Mouse (Mus musculus) G1E (cell line): ENCODE results near the gene BC029722.

ENCODE experiments used
- CTCF ChIP-seq: IDR thresholded peaks from 2 replicates; pipeline ENCODE4 v1.5.1; 2012; ENCODE audit warnings: low read depth, low read length, inconsistent platforms, mixed read lengths
- GATA2 ChIP-seq: IDR thresholded peaks from 2 replicates; pipeline ENCODE4 v1.6.1; 2012; ENCODE audit warnings: low read depth, low read length, inconsistent platforms, borderline replicate concordance
- POLR2AphosphoS5 ChIP-seq: IDR thresholded peaks from 2 replicates; pipeline ENCODE4 v1.6.1; 2012; ENCODE audit warnings: low read depth, low read length, inconsistent platforms; ENCODE audit not compliant: insufficient replicate concordance
- TAL1 ChIP-seq: conservative IDR thresholded peaks from 2 replicates; pipeline ENCODE4 v1.6.1; 2012; ENCODE audit warnings: low read depth, low read length, inconsistent platforms, mixed read lengths

DNA sequence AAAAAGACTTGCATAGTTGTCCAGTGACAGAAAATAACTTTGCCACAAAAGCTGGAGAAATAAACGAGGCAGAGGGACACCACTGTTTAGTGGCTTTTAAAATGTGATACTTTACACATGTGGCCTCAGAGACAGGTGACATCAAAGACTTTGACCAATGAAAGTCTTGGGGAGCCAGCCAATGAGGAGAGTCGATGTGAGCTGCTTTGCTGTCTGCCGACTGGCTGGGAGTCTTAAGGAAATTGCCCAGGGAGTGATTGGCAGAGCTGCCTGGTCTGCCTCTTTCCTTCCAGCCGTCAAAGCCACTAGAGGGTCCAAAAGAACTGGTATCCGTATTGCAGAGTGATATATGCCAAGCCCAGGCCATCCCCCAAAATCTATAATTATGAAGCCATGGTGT is 4.4 kb downstream of the BC029722 start:
- TF ChIP-seq CTCF (no peak), POLR2AphosphoS5 (no peak), TAL1 (no peak), GATA2 (no peak)
